Mouse (Mus musculus) stomach, postnatal 0 days (tissue): ENCODE results near the gene Rnh1. TPM values are rescaled to one million over a fixed set of nuclear protein-coding genes. Genes with fewer than 3 reads are reported as not detected.

ENCODE experiments used
- ATAC-seq: fragments of 200-750 bp; cut with Nextera tagmentation; 2 replicates; pipeline ENCODE4 v1.8.0; 2017; ENCODE audit not compliant: low FRiP score, low TSS enrichment
- DNase-seq: peaks from one replicate; pipeline ENCODE4 v3.0.0-alpha.2; 2016; ENCODE audit warnings: low spot score
- H3K27ac ChIP-seq: fragments of 300-500 bp; sonication (generic); replicated peaks from 2 replicates; pipeline ENCODE4 v1.5.1; 2014; ENCODE audit warnings: mild to moderate bottlenecking, control low read depth
- H3K27me3 ChIP-seq: fragments of 300-500 bp; sonication (generic); 2 replicates; pipeline ENCODE4 v1.6.1; 2014; ENCODE audit warnings: low read length; ENCODE audit not compliant: control insufficient read depth, insufficient read depth
- H3K36me3 ChIP-seq: fragments of 300-500 bp; sonication (generic); 2 replicates; pipeline ENCODE4 v1.6.1; 2014; ENCODE audit warnings: low read length, mixed read lengths; ENCODE audit not compliant: control insufficient read depth, insufficient read depth
- H3K4me1 ChIP-seq: fragments of 300-500 bp; sonication (generic); replicated peaks from 2 replicates; pipeline ENCODE4 v1.6.1; 2014; ENCODE audit warnings: antibody characterized with exemption; ENCODE audit not compliant: control insufficient read depth, insufficient read depth
- H3K4me2 ChIP-seq: fragments of 300-500 bp; sonication (generic); replicated peaks from 2 replicates; pipeline ENCODE4 v1.6.1; 2014; ENCODE audit warnings: low read depth, mild to moderate bottlenecking, control low read depth, moderate library complexity
- H3K4me3 ChIP-seq: fragments of 300-500 bp; sonication (generic); 2 replicates; pipeline ENCODE4 v1.5.1; 2014; ENCODE audit warnings: low read depth, low read length, control low read depth
- H3K9ac ChIP-seq: fragments of 300-500 bp; sonication (generic); 2 replicates; pipeline ENCODE4 v1.6.1; 2014; ENCODE audit warnings: mild to moderate bottlenecking, low read length, control low read depth, mixed read lengths
- H3K9me3 ChIP-seq: fragments of 300-500 bp; sonication (generic); 2 replicates; pipeline ENCODE4 v1.6.1; 2016; ENCODE audit warnings: low read length; ENCODE audit not compliant: control insufficient read depth
- CTCF ChIP-seq: IDR thresholded peaks from 2 replicates; pipeline ENCODE4 v1.5.1; 2016; ENCODE audit warnings: antibody characterized with exemption, low read depth, mild to moderate bottlenecking, moderate library complexity
- EP300 ChIP-seq: optimal IDR thresholded peaks from 2 replicates; pipeline ENCODE3; 2016; ENCODE audit warnings: antibody characterized with exemption
- WGBS: fragments of 180-500 bp; shearing (Covaris S2); extraction: QIAGEN DNeasy Blood & Tissue Kit; methylation state at CpG from one replicate; pipeline ENCODE4 v1.1.7; 2014; 5-methylcytosine and 5-hydroxymethylcytosine counted together
- polyA plus RNA-seq: library from polyadenylated mRNA; unstranded; fragments of >200 nt; fragmentation: Nextera tagmentation; extraction: Ambion mirVana; gene quantifications from 2 replicates; pipeline ENCODE4 v1.2.1, GENCODE M21; 2015

Gene Rnh1
- polyA plus RNA-seq, 1 experiment from 2014 or later = 216 TPM

- Histone ChIP-seq H3K27ac (no peak overlapping the region), H3K4me1 (no peaks in the 10 kb centered on the region), H3K4me3 (no peak overlapping the region), H3K9me3 (no peaks in the 10 kb centered on the region), H3K36me3 (no peaks in the 10 kb centered on the region), H3K4me2 (no peak overlapping the region), H3K9ac (no peak overlapping the region), H3K27me3 (no peaks in the 10 kb centered on the region)
- WGBS = 60% methylated on average over 1 of the region's 1 CpGs
- TF ChIP-seq CTCF (no peak), EP300 (no peak)
- ATAC-seq (no peak), DNase-seq (no peak)
Observed at GRCm38 (mm10) chr7:141145403-141145802, 27.3 kb downstream of the Rnh1 start.

- no peak for ATAC-seq
- DNase-seq = no peak
- Histone ChIP-seq H3K4me2 (no peak overlapping the region), H3K4me1 (no peaks in the 10 kb centered on the region), H3K36me3 (no peaks in the 10 kb centered on the region), H3K9ac (no peak overlapping the region), H3K27me3 (no peaks in the 10 kb centered on the region), H3K4me3 (no peak overlapping the region), H3K9me3 (no peaks in the 10 kb centered on the region), H3K27ac (no peak overlapping the region)
- TF ChIP-seq EP300 (no peak), CTCF (no peak)
- WGBS = 84% methylated on average over 3 of the region's 3 CpGs
Observed at GRCm38 (mm10) chr7:141144650-141145049, 28.0 kb downstream of the Rnh1 start.

- Histone ChIP-seq H3K9ac (no peak overlapping the region), H3K27ac (no peak overlapping the region), H3K27me3 (no peaks in the 10 kb centered on the region), H3K4me3 (no peak overlapping the region), H3K4me1 (no peaks in the 10 kb centered on the region), H3K36me3 (peaks cover 3% of the 10 kb centered on the region; the same call in 1 of the 2 replicates), H3K9me3 (no peaks in the 10 kb centered on the region), H3K4me2 (no peak overlapping the region)
- TF ChIP-seq CTCF = no peak
- TF ChIP-seq EP300 = no peak
- no peak for ATAC-seq
- no peak for DNase-seq
- WGBS = 44% methylated on average over 2 of the region's 2 CpGs
Observed at GRCm38 (mm10) chr7:141143861-141144260, 28.8 kb downstream of the Rnh1 start.

DNA sequence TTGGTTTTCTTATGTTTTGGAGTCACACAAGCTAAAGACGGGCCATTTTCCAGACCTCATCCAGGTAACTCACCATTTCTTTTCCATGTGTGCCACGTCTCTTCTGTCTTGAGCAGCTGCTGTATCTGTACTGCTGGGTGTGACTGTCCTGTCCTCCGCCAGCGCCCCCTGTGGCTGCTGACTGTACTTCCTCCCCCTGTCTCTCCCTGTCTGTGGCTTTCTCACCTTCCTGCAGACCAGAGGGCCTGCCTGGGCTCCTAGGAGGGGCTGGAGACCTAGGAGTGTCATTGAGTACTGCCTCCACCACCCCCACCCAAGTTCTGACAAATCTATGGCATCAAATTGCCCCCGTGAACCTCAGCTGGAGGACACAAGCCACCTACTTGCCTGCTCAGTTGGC lies 29.5 kb downstream of the Rnh1 start:
- Histone ChIP-seq H3K4me2 (no peak overlapping the region), H3K27ac (no peak overlapping the region), H3K9ac (no peak overlapping the region), H3K27me3 (no peaks in the 10 kb centered on the region), H3K4me1 (no peaks in the 10 kb centered on the region), H3K9me3 (no peaks in the 10 kb centered on the region), H3K36me3 (peaks cover 3% of the 10 kb centered on the region; the same call in 1 of the 2 replicates), H3K4me3 (no peak overlapping the region)
- 55% methylated on average over 5 of the region's 5 CpGs for WGBS
- DNase-seq (peak; percentile 79), ATAC-seq (peak; percentile 71; the same call in 1 of the 2 replicates)
- peak; percentile 75 for TF ChIP-seq CTCF
- no peak for TF ChIP-seq EP300

- no peaks in the 10 kb centered on the region for H3K27me3 ChIP-seq
- no peak overlapping the region for H3K9ac ChIP-seq
- H3K9me3 ChIP-seq = no peaks in the 10 kb centered on the region
- peaks cover 3% of the 10 kb centered on the region; the same call in 1 of the 2 replicates for H3K36me3 ChIP-seq
- 82% methylated on average over 4 of the region's 4 CpGs for WGBS
- DNase-seq (no peak), ATAC-seq (no peak)
- TF ChIP-seq EP300 = no peak
- no peak for TF ChIP-seq CTCF
- no peak overlapping the region for H3K4me2 ChIP-seq
- no peaks in the 10 kb centered on the region for H3K4me1 ChIP-seq
- H3K4me3 ChIP-seq = no peak overlapping the region
- H3K27ac ChIP-seq = no peak overlapping the region
Observed at GRCm38 (mm10) chr7:141141326-141141725, 31.3 kb downstream of the Rnh1 start.

GRCm38 (mm10) chr7:141131904-141132755 lies 40.5 kb downstream of the Rnh1 start:
- Histone ChIP-seq H3K4me2 (peak overlapping the region; percentile 85), H3K27me3 (no peaks in the 10 kb centered on the region), H3K9ac (peak overlapping the region; percentile 84), H3K4me1 (peaks cover 5% of the 10 kb centered on the region; the same call in 1 of the 2 replicates), H3K36me3 (no peaks in the 10 kb centered on the region), H3K9me3 (no peaks in the 10 kb centered on the region), H3K27ac (no peak overlapping the region; the same call in 1 of the 2 replicates), H3K4me3 (peak overlapping the region; percentile 86)
- 53% methylated on average over 12 of the region's 12 CpGs for WGBS
- TF ChIP-seq CTCF (no peak), EP300 (no peak)
- ATAC-seq (no peak), DNase-seq (no peak)
